Mouse (Mus musculus) brain, embryonic 18.5 days (tissue): ENCODE data around the gene Vmn2r49.
"Not testable (repeated sequence)": the region's sequence is repeated elsewhere in the genome, so short reads cannot be mapped to it uniquely, and the experiment has no call there.

ENCODE experiments used
- DNase-seq: peaks from one replicate; pipeline ENCODE4 v3.0.0-alpha.2; 2012; ENCODE audit warnings: low read depth, low spot score

Gene Vmn2r49

GRCm38 (mm10) chr7:9992157-9992556 is at the start of gene Vmn2r49:
Gene Vmn2r49 (minus strand): TSS chr7:9992257.
- not testable (repeated sequence) for DNase-seq

- DNase-seq = not testable (repeated sequence)
Measured at GRCm38 (mm10) chr7:9953485-9953884, 38.6 kb downstream of the Vmn2r49 start, which contains the start of gene Vmn2r48. Gene Vmn2r48 (minus strand): TSS chr7:9953585.
